Mouse (Mus musculus) liver, embryonic 13.5 days (tissue): ENCODE measurements around the gene Slc4a8. TPM values are rescaled to one million over a fixed set of nuclear protein-coding genes. Genes with fewer than 3 reads are reported as not detected.

Source experiments
- ATAC-seq: fragments of 200-750 bp; cut with Nextera tagmentation; 2 replicates; pipeline ENCODE4 v1.8.0; 2017; ENCODE audit warnings: low read depth, mild to moderate bottlenecking, moderate number of reproducible peaks, moderate library complexity
- DNase-seq: peaks from one replicate; pipeline ENCODE4 v3.0.0; 2022
- H3K27ac ChIP-seq: fragments of 300-500 bp; sonication (generic); 2 replicates; pipeline ENCODE4 v1.5.1; 2015; ENCODE audit warnings: moderate library complexity, mild to moderate bottlenecking, inconsistent platforms
- H3K27me3 ChIP-seq: fragments of 300-500 bp; sonication (generic); 2 replicates; pipeline ENCODE4 v1.6.1; 2015; ENCODE audit warnings: mild to moderate bottlenecking, inconsistent platforms
- H3K36me3 ChIP-seq: fragments of 300-500 bp; sonication (generic); 2 replicates; pipeline ENCODE4 v1.6.1; 2015; ENCODE audit warnings: mild to moderate bottlenecking, inconsistent platforms
- H3K4me1 ChIP-seq: fragments of 300-500 bp; sonication (generic); replicated peaks from 2 replicates; pipeline ENCODE4 v1.6.1; 2015; ENCODE audit warnings: inconsistent platforms
- H3K4me2 ChIP-seq: fragments of 300-500 bp; sonication (generic); 2 replicates; pipeline ENCODE4 v1.6.1; 2015; ENCODE audit warnings: inconsistent platforms, mild to moderate bottlenecking, moderate library complexity
- H3K4me3 ChIP-seq: fragments of 300-500 bp; sonication (generic); replicated peaks from 2 replicates; pipeline ENCODE4 v1.5.1; 2015; ENCODE audit warnings: mild to moderate bottlenecking, inconsistent platforms
- H3K9ac ChIP-seq: fragments of 300-500 bp; sonication (generic); 2 replicates; pipeline ENCODE4 v1.6.1; 2015; ENCODE audit warnings: mild to moderate bottlenecking, inconsistent platforms
- H3K9me3 ChIP-seq: fragments of 300-500 bp; sonication (generic); replicated peaks from 2 replicates; pipeline ENCODE4 v1.6.1; 2016; ENCODE audit warnings: inconsistent platforms
- WGBS: fragments of 180-500 bp; shearing (Covaris S2); methylation state at CpG from one replicate; pipeline ENCODE4 v1.1.7; 2015; ENCODE audit not compliant: insufficient replicate concordance; 5-methylcytosine and 5-hydroxymethylcytosine counted together
- polyA plus RNA-seq: library from polyadenylated mRNA; unstranded; fragments of >200 nt; fragmentation: Nextera tagmentation; extraction: Ambion mirVana; gene quantifications from 2 replicates; pipeline ENCODE4 v1.2.1, GENCODE M21; 2015

The Slc4a8 gene
- polyA plus RNA-seq, 1 experiment from 2014 or later = 0.51 TPM

- Histone ChIP-seq H3K9ac (no peak overlapping the region), H3K36me3 (no peaks in the 10 kb centered on the region), H3K4me2 (no peak overlapping the region), H3K27me3 (no peaks in the 10 kb centered on the region), H3K4me3 (no peak overlapping the region), H3K27ac (no peak overlapping the region), H3K9me3 (no peaks in the 10 kb centered on the region), H3K4me1 (peaks cover 38% of the 10 kb centered on the region)
- WGBS = 83% methylated on average over 6 of the region's 6 CpGs
- no peak for DNase-seq
- no peak for ATAC-seq
Observed at GRCm38 (mm10) chr15:100743238-100743637, 18.3 kb upstream of the Slc4a8 start.

- DNase-seq (no peak), ATAC-seq (no peak)
- 37% methylated on average over 6 of the region's 6 CpGs for whole genome bisulfite sequencing
- Histone ChIP-seq H3K4me3 (peak overlapping the region; percentile 20), H3K9ac (peak overlapping the region; percentile 56; the same call in 1 of the 2 replicates), H3K4me1 (peaks cover 49% of the 10 kb centered on the region), H3K9me3 (no peaks in the 10 kb centered on the region), H3K36me3 (no peaks in the 10 kb centered on the region), H3K27ac (peak overlapping the region; percentile 86), H3K4me2 (peak overlapping the region; percentile 85), H3K27me3 (no peaks in the 10 kb centered on the region)
Observed at GRCm38 (mm10) chr15:100746478-100747120, 14.9 kb upstream of the Slc4a8 start.

- H3K27ac ChIP-seq = peak overlapping the region; percentile 85
- peak overlapping the region; percentile 85 for H3K4me2 ChIP-seq
- ATAC-seq (peak; percentile 98), DNase-seq (peak; percentile 87)
- peak overlapping the region; percentile 59 for H3K4me3 ChIP-seq
- 2% methylated on average over 27 of the region's 27 CpGs for WGBS
- H3K9ac ChIP-seq = peak overlapping the region; percentile 70
- H3K4me1 ChIP-seq = peaks cover 49% of the 10 kb centered on the region
- H3K9me3 ChIP-seq = no peaks in the 10 kb centered on the region
- no peaks in the 10 kb centered on the region for H3K27me3 ChIP-seq
- H3K36me3 ChIP-seq = no peaks in the 10 kb centered on the region
Observed at GRCm38 (mm10) chr15:100747121-100747963, 14.2 kb upstream of the Slc4a8 start.

GRCm38 (mm10) chr15:100748584-100748983 is 13.0 kb upstream of the Slc4a8 start:
- Histone ChIP-seq H3K4me2 (peak overlapping the region; percentile 85; the same call in 1 of the 2 replicates), H3K27ac (peak overlapping the region; percentile 85), H3K9me3 (no peaks in the 10 kb centered on the region), H3K4me1 (peaks cover 49% of the 10 kb centered on the region), H3K36me3 (no peaks in the 10 kb centered on the region), H3K27me3 (peaks cover 9% of the 10 kb centered on the region), H3K4me3 (no peak overlapping the region), H3K9ac (peak overlapping the region; percentile 70; the same call in 1 of the 2 replicates)
- WGBS = 77% methylated on average over 3 of the region's 3 CpGs
- DNase-seq (no peak), ATAC-seq (no peak)

- Histone ChIP-seq H3K4me1 (peaks cover 52% of the 10 kb centered on the region), H3K27ac (no peak overlapping the region; the same call in none of the 2 replicates), H3K4me2 (peak overlapping the region; percentile 36; the same call in 1 of the 2 replicates), H3K27me3 (peaks cover 17% of the 10 kb centered on the region), H3K36me3 (no peaks in the 10 kb centered on the region), H3K9me3 (no peaks in the 10 kb centered on the region), H3K4me3 (no peak overlapping the region), H3K9ac (0 out of 2 replicates have a peak overlapping the region, but pooled peaks have one; percentile 32)
- DNase-seq (peak; percentile 51), ATAC-seq (no peak)
- WGBS = 49% methylated on average over 10 of the region's 10 CpGs
Observed at GRCm38 (mm10) chr15:100749751-100750538, 11.6 kb upstream of the Slc4a8 start.

GRCm38 (mm10) chr15:100752439-100752838 is 9.1 kb upstream of the Slc4a8 start:
- DNase-seq (no peak), ATAC-seq (no peak)
- H3K27ac ChIP-seq = no peak overlapping the region
- H3K4me2 ChIP-seq = no peak overlapping the region
- no peaks in the 10 kb centered on the region for H3K36me3 ChIP-seq
- no peaks in the 10 kb centered on the region for H3K9me3 ChIP-seq
- no peak overlapping the region for H3K4me3 ChIP-seq
- H3K9ac ChIP-seq = no peak overlapping the region
- WGBS = 53% methylated on average over 2 of the region's 2 CpGs
- peaks cover 41% of the 10 kb centered on the region for H3K4me1 ChIP-seq
- H3K27me3 ChIP-seq = peaks cover 21% of the 10 kb centered on the region

GRCm38 (mm10) chr15:100753045-100753444 is 8.5 kb upstream of the Slc4a8 start:
- WGBS = 59% methylated on average over 5 of the region's 5 CpGs

GRCm38 (mm10) chr15:100754041-100754440 is 7.5 kb upstream of the Slc4a8 start:
- Histone ChIP-seq H3K36me3 (no peaks in the 10 kb centered on the region), H3K4me3 (no peak overlapping the region), H3K9ac (no peak overlapping the region), H3K27ac (no peak overlapping the region), H3K27me3 (peaks cover 28% of the 10 kb centered on the region), H3K9me3 (no peaks in the 10 kb centered on the region), H3K4me2 (no peak overlapping the region), H3K4me1 (peaks cover 35% of the 10 kb centered on the region)
- ATAC-seq (no peak), DNase-seq (no peak)
- WGBS = 38% methylated on average over 7 of the region's 7 CpGs

More at GRCm38 (mm10) chr15:100753045-100753444, 8.5 kb upstream of the Slc4a8 start:
- H3K4me1 ChIP-seq = peaks cover 40% of the 10 kb centered on the region
- no peak for ATAC-seq
- peaks cover 21% of the 10 kb centered on the region for H3K27me3 ChIP-seq
- H3K4me3 ChIP-seq = no peak overlapping the region
- no peak for DNase-seq
- no peak overlapping the region for H3K4me2 ChIP-seq
- H3K9ac ChIP-seq = no peak overlapping the region
- no peaks in the 10 kb centered on the region for H3K36me3 ChIP-seq
- H3K27ac ChIP-seq = no peak overlapping the region
- H3K9me3 ChIP-seq = no peaks in the 10 kb centered on the region

GRCm38 (mm10) chr15:100754805-100755497 is 6.6 kb upstream of the Slc4a8 start:
- H3K4me2 ChIP-seq = no peak overlapping the region
- ATAC-seq (no peak), DNase-seq (no peak)
- no peaks in the 10 kb centered on the region for H3K9me3 ChIP-seq
- no peak overlapping the region for H3K27ac ChIP-seq
- H3K36me3 ChIP-seq = no peaks in the 10 kb centered on the region
- no peak overlapping the region for H3K4me3 ChIP-seq
- WGBS = 5% methylated on average over 11 of the region's 11 CpGs
- peaks cover 26% of the 10 kb centered on the region for H3K4me1 ChIP-seq
- H3K9ac ChIP-seq = no peak overlapping the region
- peaks cover 37% of the 10 kb centered on the region for H3K27me3 ChIP-seq

- ATAC-seq = no peak
- peaks cover 20% of the 10 kb centered on the region for H3K4me1 ChIP-seq
- H3K9ac ChIP-seq = no peak overlapping the region
- H3K9me3 ChIP-seq = no peaks in the 10 kb centered on the region
- no peaks in the 10 kb centered on the region for H3K36me3 ChIP-seq
- peaks cover 42% of the 10 kb centered on the region for H3K27me3 ChIP-seq
- no peak for DNase-seq
- WGBS = 48% methylated on average over 6 of the region's 8 CpGs
- H3K4me2 ChIP-seq = no peak overlapping the region
- H3K4me3 ChIP-seq = no peak overlapping the region
- no peak overlapping the region for H3K27ac ChIP-seq
Observed at GRCm38 (mm10) chr15:100755498-100755859, 6.1 kb upstream of the Slc4a8 start.
